Mouse (Mus musculus) adrenal gland, postnatal 36 days (tissue): ENCODE data around the gene Gmpr. TPM values are rescaled to one million over a fixed set of nuclear protein-coding genes. Genes with fewer than 3 reads are reported as not detected.

Experiments
- DNase-seq, 2 experiments: peaks; one replicate each; pipeline ENCODE4 v3.0.0; 2021; ENCODE audit warnings: mixed read lengths in 1 of 2
- total RNA-seq, 2 experiments: library from RNA; stranded (reverse); gene quantifications; 2 replicates each; pipeline ENCODE4 v1.2.3; 2021

Gmpr gene
- total RNA-seq, 2 experiments from 2014 or later = 16.9 to 34.3 TPM

GRCm38 (mm10) chr13:45600443-45600842 is 93.2 kb downstream of the Gmpr start:
- DNase-seq = no peak

Other genes starting within 250 kb of the Gmpr start
- 10 to 100 TPM; 10.1 to 10.5 TPM for gene Mylip, start 117.7 kb upstream of the Gmpr start, total RNA-seq